Mouse (Mus musculus) adrenal gland, postnatal 10 days (tissue): Measurements from ENCODE around the gene Nrn1. TPM values are rescaled to one million over a fixed set of nuclear protein-coding genes. Genes with fewer than 3 reads are reported as not detected.
A peak's percentile ranks its signal among the peaks of the same experiment; 100 is the strongest.

Experiments
- DNase-seq: peaks from one replicate; pipeline ENCODE4 v3.0.0; 2021; ENCODE audit warnings: mixed read lengths
- total RNA-seq, 2 experiments: library from RNA; stranded (reverse); gene quantifications; 2 replicates each; pipeline ENCODE4 v1.2.3; 2021

Nrn1 gene
- total RNA-seq, 2 experiments from 2014 or later = 21.9 to 41.4 TPM

DNA sequence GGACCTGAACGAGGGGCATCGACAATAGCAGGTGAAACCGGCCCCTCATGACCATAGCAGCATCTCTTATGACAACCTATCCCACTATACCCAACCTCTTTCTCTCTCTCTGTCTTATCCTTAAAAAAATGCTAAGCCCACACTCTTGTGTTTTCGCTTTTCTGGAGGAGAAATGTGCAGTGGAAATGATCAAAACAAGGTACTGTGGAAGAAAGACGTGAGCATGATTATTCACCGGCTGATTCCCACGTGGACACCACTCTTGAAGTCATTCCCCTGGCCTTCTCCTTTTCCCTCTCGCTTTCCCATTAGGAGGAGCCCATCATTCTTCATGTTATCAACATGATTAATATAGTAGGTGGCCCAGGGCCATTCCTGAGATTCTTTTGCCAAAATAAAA, 9.1 kb downstream of the Nrn1 start:
- DNase-seq = no peak

DNA sequence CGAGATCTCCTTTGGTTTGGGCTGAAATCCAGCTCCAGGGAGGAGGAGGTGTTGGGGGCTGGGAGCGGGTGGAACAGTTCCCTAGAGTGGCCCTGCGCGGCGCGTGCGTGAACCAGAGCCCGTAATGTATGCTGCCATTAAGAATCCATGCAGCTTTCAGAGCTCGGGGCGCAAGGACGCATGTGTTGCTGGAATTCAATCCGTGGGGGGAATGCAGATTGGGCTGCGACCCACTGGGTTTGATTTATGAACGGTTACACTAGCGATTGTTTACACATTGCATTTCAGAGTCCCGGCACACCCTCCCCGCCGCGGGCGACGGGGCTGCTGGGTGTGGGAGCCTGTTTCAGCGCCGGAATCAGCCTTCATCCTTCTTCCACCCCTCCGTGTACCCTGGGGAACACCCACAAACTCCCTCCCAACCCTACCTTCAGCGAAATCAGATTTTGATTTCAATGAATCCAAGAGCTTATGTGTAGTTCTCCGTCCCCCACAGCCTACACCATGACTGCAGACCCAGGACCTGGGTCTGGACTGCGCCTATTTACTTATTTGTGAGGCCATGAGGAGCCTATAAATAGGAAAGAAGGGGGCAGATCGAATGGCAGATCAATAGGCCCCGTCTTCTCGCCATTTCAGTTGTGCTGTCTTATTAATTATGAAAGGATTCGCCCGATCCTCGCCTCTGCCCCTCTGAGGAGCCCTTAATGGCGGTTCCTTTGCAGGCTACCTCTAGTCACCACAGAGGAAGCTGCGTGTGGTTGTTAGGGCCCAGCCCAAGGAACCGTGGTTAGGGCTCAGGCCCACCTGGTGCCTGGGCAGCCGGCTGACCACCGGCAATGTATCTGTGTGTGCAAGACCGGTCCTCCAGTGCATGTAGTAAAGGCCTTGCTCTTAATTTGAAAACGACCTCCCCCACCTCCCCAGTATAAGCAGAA, 10.1 kb downstream of the Nrn1 start:
- DNase-seq = no peak

DNA sequence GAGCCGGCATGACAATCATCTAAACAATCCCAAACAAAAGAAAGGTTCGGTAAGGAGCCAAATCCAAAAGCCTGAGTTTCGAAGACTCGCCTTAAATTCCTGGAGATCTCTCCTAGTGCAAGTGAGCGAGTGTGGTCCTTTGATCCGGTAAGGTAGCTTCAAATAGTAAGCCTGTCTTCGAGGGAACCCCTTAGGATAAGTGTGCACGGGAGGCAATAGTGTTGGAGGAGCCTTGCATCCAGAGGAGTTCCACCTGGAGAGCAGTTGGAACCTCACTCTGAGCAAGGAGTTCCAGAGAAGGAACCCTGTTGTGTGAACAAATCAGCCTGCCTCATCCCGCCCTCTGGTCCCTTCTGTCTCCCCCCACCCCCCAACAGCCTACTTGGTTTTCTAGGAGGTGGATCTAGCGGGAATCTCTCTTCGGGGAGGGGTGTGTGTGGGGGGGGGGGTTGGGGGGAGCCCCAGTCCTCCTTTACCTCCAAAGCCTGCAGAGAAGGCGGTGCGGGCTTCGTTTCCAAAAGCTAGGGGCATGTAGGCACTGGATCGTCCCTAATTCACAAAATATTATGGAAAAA, 11.1 kb downstream of the Nrn1 start:
- no peak for DNase-seq

DNA sequence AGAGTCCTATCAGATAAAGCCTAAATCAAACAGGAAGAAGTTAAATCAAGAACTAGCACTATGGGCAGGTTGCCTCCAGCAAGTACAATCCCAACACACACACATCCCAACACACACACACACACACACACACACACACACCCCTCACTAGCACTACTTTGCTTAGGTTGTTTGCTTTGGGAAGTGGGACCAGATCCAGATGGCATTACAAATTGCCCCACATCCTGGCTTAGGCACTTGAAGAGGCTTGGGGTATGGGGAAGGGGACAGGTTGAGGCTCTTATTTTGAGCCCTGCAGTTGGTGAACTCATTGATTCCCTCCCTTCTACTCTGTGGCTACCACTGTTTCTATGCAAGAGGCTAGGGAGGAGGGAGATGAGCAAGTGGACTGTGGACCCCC, 12.6 kb downstream of the Nrn1 start:
- no peak for DNase-seq

DNA sequence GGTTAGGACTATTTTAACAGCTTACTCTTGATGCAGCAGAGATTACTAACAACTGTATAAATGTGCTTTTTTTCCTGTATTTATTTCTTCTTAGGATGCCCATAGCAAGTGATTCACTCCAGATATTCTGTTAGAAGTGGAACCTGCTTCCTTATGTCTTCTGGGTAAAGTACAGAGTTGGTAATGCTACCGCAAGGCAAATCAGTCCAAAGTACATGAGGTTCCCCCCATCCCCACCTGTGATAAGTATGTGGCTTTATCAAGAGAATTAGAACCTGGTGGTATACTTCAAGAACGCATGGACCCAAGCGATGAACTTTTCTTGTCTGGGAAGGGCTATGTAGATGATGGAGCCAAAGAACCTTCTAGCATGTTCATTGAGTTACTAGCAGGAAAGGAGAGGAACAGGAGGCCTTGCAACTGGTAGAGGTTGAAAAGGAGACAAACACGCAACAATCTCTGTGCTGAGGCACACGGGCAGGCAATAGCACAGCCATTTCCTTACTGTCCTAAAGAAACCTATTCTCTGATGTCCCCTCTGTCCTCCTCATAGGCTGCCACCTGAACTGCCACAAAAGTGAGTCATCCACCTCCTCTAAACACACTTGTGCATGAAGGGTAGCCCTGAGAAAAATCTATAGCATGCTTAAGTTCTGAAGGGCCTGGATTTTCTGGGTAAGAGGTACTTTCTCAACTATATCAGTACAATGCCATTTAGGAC, 14.5 kb downstream of the Nrn1 start:
- DNase-seq = no peak

DNA sequence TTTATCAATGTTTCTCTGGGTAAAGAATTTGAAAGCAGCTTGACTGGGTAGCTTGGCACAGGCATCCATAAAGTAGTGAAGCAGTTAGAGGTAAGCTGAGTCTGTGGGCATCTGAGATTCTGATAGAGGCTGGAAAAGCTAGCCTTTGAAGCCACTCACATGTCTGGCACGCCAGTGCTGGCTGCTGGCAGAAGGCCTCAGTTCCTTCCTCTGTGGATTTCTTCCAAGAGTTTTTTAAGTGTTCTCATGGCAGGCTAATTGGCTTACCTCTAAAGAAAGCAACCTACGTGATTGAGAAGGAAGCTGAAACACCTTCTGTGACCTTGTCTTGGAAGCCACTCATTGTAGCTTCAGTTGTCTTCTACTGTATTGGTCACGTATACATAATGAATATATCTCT, 17.6 kb downstream of the Nrn1 start:
- DNase-seq = no peak

DNA sequence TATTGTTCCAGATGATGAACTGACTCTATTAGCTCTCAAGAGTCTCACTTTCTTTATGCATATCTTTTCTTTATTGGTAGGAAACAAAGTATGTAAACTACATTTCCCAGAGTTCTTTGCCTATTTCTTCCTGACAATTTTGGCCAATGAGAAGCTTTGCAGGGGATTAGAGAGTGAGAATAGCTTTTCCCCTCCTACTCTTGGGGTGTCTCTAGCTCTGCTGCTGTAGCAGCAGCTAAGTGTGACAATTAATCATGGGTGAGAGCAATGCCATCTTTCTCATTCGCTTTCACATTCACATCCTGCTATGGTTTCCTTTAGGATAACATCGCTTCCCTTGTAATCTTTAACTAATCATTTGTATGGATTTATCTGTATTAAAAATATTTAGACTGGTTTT, 18.2 kb downstream of the Nrn1 start:
- no peak for DNase-seq

DNA sequence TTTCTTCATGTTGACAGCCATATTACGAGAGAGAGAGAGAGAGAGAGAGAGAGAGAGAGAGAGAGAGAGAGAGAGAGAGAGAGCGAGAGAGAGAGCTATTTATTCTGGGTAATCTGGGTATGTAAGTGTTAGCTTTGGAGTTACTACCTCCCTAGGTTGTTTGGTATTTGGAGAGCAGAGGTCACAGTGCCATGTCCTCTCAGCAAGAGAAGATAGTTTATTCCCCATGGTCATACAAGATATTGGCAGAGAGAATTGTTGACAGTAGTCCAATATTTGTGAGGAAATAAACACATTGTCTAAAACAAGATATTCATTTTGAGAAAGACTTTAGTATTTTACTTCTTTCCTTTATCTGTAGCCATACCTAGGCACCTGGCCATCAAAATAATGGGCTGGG, 20.8 kb downstream of the Nrn1 start:
- no peak for DNase-seq

DNA sequence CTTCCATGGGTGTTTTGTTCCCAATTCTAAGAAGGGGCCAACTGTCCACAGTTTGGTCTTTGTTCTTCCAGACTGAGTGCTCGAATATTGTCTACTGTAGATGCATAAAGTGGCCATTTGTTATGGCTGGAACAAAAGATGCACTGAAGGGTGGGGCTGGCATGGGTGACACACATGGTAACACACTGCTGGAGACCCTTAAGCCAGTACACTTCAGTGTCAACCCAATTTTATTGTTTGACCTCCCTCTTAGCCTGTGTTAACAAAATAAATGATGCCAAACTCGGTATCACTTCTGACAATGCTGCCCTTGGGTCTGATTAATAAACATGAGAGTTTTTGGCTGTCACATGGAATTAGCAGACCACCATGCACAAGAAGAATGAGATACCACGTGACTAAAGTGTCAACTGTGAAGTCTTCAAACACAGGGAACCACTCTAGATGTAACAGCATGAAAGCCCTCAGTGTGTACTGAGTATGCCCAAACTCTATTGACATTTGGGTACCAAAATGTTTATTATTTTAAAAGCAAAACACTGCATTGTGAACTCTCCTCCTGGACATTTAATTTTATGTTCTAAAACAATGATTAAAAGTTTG, 27.7 kb downstream of the Nrn1 start:
- DNase-seq = no peak

DNA sequence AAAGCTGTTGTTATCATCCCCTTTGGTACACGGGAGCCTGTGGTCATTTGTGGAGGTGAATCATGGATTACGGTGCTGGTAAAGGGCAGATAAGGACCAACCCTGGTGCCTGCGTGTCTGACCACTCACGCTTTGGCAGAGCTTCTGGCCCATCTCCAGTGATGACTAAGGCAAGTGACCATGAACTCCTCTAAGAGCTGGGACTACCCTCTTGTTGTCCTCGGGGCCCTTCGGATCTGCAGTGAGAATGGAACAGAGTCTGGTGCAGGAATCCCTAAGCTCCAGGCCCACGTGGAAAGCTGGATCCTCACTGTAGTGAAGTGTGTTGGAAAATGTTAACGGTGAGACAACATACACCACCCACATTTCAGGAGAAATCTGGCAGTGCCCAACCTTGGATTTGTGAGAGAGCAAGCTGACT, 38.6 kb downstream of the Nrn1 start:
- peak; percentile 90 for DNase-seq

DNA sequence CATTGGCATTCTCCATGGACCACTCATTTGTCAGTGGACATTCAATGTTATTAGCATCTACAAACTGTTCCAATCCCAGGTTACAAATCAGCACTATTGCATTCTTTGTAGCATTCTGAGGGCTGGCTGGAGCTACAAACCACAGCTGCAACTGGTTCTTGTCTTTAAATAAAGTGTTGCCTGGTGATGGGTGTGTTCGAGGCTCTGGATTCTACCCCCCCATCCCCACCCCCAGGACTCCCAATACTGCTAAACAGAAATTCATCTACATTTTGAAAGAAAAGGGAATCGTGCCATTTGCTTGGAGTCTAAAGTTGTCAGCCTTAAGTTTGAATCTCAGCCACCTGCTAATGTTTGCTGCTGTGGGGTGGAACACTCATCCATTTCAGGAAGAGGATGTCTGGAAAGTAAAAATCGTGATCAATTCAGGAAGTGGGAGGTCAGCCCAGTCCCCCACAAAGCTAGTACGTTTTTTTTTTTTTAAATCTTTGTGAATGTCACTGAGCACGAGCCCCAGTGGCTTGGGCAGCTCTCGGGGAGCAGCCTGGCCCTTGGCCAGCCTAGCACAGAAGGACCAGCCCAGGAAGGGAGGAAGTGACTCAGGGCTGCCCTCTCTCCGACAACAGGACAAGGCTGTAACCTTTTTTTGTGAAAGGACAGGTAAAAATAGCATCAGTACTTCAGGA, 39.3 kb downstream of the Nrn1 start:
- peak; percentile 68 for DNase-seq

DNA sequence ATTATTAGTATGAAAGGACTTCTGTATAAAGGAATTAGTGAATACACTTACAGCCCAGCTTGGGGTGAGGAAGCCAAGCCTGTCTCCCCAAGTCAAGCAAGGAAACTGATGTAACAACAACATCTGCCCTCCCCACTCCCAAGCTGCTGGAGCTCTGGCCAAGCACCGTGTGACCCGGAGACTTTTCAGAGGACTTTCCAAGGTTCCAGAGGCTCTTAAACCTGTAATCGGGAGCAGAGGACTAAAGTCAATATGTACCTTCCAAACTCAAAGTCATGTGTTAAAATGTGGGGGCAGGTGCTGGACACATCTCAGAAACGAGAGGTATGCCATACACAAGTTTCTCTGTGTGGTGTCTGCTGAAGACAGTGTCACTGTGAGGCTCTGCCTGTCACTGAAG, 51.4 kb downstream of the Nrn1 start:
- no peak for DNase-seq

DNA sequence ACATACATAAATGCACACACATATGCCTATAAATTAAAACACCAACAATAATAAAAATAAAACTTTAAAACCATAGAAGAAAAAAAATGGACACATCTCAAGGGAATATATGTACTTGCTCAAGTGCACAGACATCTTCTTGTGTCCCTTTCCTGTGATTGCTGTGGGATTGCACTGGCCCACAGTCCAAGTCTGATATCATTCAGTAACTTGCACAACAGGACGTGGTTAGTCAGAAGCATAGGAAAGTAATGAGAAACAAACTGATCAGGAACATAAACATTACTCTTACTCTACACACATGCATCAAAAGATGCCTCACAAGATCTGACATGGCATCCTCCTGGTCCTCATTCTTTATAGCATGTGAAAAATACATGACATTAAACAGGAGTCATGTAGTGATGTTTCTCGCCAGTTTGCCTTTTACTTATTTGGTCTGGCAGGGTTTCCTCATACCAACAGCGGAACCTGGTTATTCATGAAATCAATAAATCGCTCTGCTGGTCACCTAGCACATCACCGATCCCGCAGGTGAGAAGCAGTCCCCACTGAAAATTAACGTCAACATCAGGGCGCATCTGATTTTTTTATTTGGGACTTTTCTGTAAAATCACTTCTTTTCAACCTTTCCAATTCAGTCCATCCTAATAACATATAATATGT, 54.1 kb downstream of the Nrn1 start:
- DNase-seq = no peak

DNA sequence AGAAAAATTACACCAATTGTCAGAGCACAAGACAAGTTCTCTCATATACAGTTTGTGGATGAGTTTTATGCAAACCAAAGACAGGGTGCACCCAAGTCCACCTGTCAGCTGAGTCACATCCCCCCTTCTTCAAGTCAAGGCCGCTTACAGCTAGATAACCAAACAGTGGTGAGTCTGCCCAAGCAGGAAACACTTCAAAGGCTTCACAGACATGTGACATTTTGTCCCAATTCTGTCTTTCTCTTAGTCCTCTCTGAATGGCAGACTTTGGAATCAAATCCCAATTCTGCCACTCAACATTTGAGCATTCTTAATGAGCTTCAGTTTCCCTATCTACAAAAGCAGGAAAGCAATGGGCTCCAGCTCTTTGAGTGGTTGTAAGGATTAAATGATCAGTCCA, 55.6 kb downstream of the Nrn1 start:
- DNase-seq = no peak
